ENCODE assay signal across 25 mouse cellular contexts in genomic region chr12:71471720-71472119, GRCm38 (mm10).
A peak's percentile ranks its signal among the peaks of the same experiment; 100 is the strongest.
DNase-seq lines count a peak whose midpoint lies in the region; ATAC-seq and TF ChIP-seq lines count a peak whose summit lies in the region.
"Had no signal": no experiment of that assay in that cellular context is flagged by ENCODE, and none has a peak within 500 bp of the region (broad histone marks: within the 10 kb centered on the region; RNA-seq: fewer than 3 reads in every experiment).

No protein-coding gene starts in this region.

- ATAC-seq in kidney, embryonic 15.5 days (replicated peaks; ENCODE audit: low FRiP score), result no peak
- ATAC-seq in lung, postnatal 0 days, result no peak
- ATAC-seq: forebrain, postnatal 0 days; inflammation-experienced regulatory T-cells, adult 6 months had no signal

- H3K36me3 ChIP-seq in kidney, embryonic 15.5 days, result no peaks in the 10 kb centered on the region
- H3K36me3 ChIP-seq in lung, postnatal 0 days (ENCODE audit: insufficient read depth, low read length), result no peaks in the 10 kb centered on the region
- H3K36me3 ChIP-seq: embryonic facial prominence, embryonic 15.5 days; limb, embryonic 15.5 days had no signal

- WGBS in kidney, embryonic 15.5 days, result 72% methylated on average over 4 of the region's 4 CpGs
- WGBS in lung, postnatal 0 days, result 36% methylated on average over 4 of the region's 4 CpGs

- TF ChIP-seq EP300 in lung, postnatal 0 days (IDR thresholded peaks at IDR 0.05), result no peak

- peak; percentile 80 for DNase-seq in heart, adult 11 months
- DNase-seq in heart, adult 18-20 months, result no peak
- no peak for DNase-seq in kidney, postnatal 10 days
- DNase-seq in lung, postnatal 0 days (ENCODE audit: low spot score), result peak; percentile 42
- DNase-seq in lung, postnatal 14 days, result no peak
- DNase-seq in ovary, postnatal 14 days (ENCODE audit: low spot score), result no peak
- DNase-seq: adrenal gland, postnatal 10 days; cerebellum, adult 18-20 months; cerebellum, postnatal 14 days; gastrocnemius, postnatal 14 days; heart, postnatal 36 days; kidney, adult 18-20 months; lung, postnatal 4 days; midbrain, embryonic 14.5 days; right cerebral cortex, postnatal 14 days; spleen, adult 18-20 months; thymus, adult 18-20 months; thymus, postnatal 36 days had no signal

- TF ChIP-seq CTCF in lung, postnatal 0 days (IDR thresholded peaks at IDR 0.05), result no peak

- H3K9me3 ChIP-seq in kidney, embryonic 15.5 days (replicated peaks), result no peaks in the 10 kb centered on the region
- no peaks in the 10 kb centered on the region for H3K9me3 ChIP-seq in lung, postnatal 0 days (ENCODE audit: low read length)
- H3K9me3 ChIP-seq: embryonic facial prominence, embryonic 15.5 days; limb, embryonic 15.5 days had no signal

- H3K27me3 ChIP-seq in kidney, embryonic 15.5 days, result no peaks in the 10 kb centered on the region
- no peaks in the 10 kb centered on the region for H3K27me3 ChIP-seq in lung, postnatal 0 days (replicated peaks; ENCODE audit: insufficient read depth, low read length)
- H3K27me3 ChIP-seq: embryonic facial prominence, embryonic 15.5 days; limb, embryonic 15.5 days had no signal

- H3K9ac ChIP-seq in kidney, embryonic 15.5 days, result no peak overlapping the region
- no peak overlapping the region for H3K9ac ChIP-seq in lung, postnatal 0 days (replicated peaks; ENCODE audit: low read depth)
- H3K9ac ChIP-seq: embryonic facial prominence, embryonic 15.5 days; forebrain, postnatal 0 days; hindbrain, embryonic 14.5 days; limb, embryonic 15.5 days; liver, embryonic 14.5 days had no signal

- H3K4me2 ChIP-seq in kidney, embryonic 15.5 days, result no peak overlapping the region
- H3K4me2 ChIP-seq in lung, postnatal 0 days (replicated peaks; ENCODE audit: low read depth, low read length), result no peak overlapping the region
- H3K4me2 ChIP-seq: embryonic facial prominence, embryonic 15.5 days; hindbrain, embryonic 14.5 days; limb, embryonic 15.5 days had no signal

- H3K4me1 ChIP-seq in kidney, embryonic 15.5 days, result peaks cover 26% of the 10 kb centered on the region
- peaks cover 5% of the 10 kb centered on the region; the same call in 1 of the 2 replicates for H3K4me1 ChIP-seq in lung, postnatal 0 days (ENCODE audit: insufficient read depth, low read depth, low read length)

- peak overlapping the region; percentile 78 for H3K27ac ChIP-seq in kidney, embryonic 15.5 days
- no peak overlapping the region for H3K27ac ChIP-seq in lung, postnatal 0 days (ENCODE audit: low read length)
- H3K27ac ChIP-seq: embryonic facial prominence, embryonic 15.5 days; hindbrain, embryonic 14.5 days; limb, embryonic 15.5 days; liver, embryonic 14.5 days had no signal

- no peak overlapping the region for H3K4me3 ChIP-seq in kidney, embryonic 15.5 days (replicated peaks)
- H3K4me3 ChIP-seq in lung, postnatal 0 days (ENCODE audit: low read depth, low read length), result no peak overlapping the region
- H3K4me3 ChIP-seq: embryonic facial prominence, embryonic 15.5 days; limb, embryonic 15.5 days had no signal

Comparison
In these comparisons a context has a peak if more than half of its experiments do, and no peak if none do; other contexts are left out.
1. DNase-seq: peak in heart, adult 11 months (single experiment) and lung, postnatal 0 days (single experiment); none in heart, adult 18-20 months (0 of 2), kidney, postnatal 10 days (single experiment), lung, postnatal 14 days (single experiment) and ovary, postnatal 14 days (single experiment).